Mouse (Mus musculus) cerebellum, adult 2 months (tissue): Measurements from ENCODE around the gene Tmem115.

Experiments
- CTCF ChIP-seq: fragments of 200-500 bp; IDR thresholded peaks from 2 replicates; pipeline ENCODE4 v1.5.1; 2011; ENCODE audit warnings: low read depth, mild to moderate bottlenecking, control low read depth, low read length, moderate library complexity, borderline replicate concordance; ENCODE audit not compliant: insufficient read depth
- POLR2A ChIP-seq: fragments of 200-500 bp; IDR thresholded peaks from 2 replicates; pipeline ENCODE4 v1.6.1; 2011; ENCODE audit warnings: low read length, control low read depth, borderline replicate concordance; ENCODE audit not compliant: insufficient read depth

- no peak for TF ChIP-seq POLR2A
- TF ChIP-seq CTCF = no peak
Observed at GRCm38 (mm10) chr9:107544196-107544700, 10.5 kb downstream of the Tmem115 start.
